Mouse (Mus musculus): ENCODE measurements around the gene Trpv1. TPM values are rescaled to one million over a fixed set of nuclear protein-coding genes. Genes with fewer than 3 reads are reported as not detected.

The Trpv1 gene
- polyA plus RNA-seq (2014; fragmentation: Nextera tagmentation; extraction: Ambion mirVana) = 0.13 TPM in 1 of 2 replicates, not detected in the other

- Histone ChIP-seq H3K4me1 (replicated peaks; ENCODE audit: control insufficient read depth, insufficient read depth, low read length) (no peaks in the 10 kb centered on the region), H3K4me2 (replicated peaks; ENCODE audit: low read depth, low read length) (no peak within 1 kb of the TSS), H3K36me3 (ENCODE audit: control insufficient read depth, insufficient read depth, low read length) (no peaks in the 10 kb centered on the region), H3K9me3 (ENCODE audit: control insufficient read depth, low read length) (no peaks in the 10 kb centered on the region), H3K27ac (ENCODE audit: low read depth, low read length) (no peak within 1 kb of the TSS), H3K27me3 (ENCODE audit: control insufficient read depth, insufficient read depth, low read length) (no peaks in the 10 kb centered on the region), H3K9ac (ENCODE audit: low read depth, low read length) (no peak within 1 kb of the TSS), H3K4me3 (ENCODE audit: low read depth, low read length) (no peak within 1 kb of the TSS)
- no peak for ATAC-seq (ENCODE audit: low FRiP score)
- WGBS = 87% methylated on average over 5 of the region's 5 CpGs
- no peak for DNase-seq (ENCODE audit: low spot score)
These were observed at the start of gene Trpv1 for GRCm38 (mm10) chr11:73233992-73234391. Gene Trpv1 (plus strand): TSS chr11:73234292.

- 0 out of 2 replicates have a peak, but pooled peaks cover 2% of the 10 kb centered on the region for H3K36me3 ChIP-seq (ENCODE audit: control insufficient read depth, insufficient read depth, low read length)
- 93% methylated on average over 10 of the region's 10 CpGs for WGBS
- DNase-seq (ENCODE audit: low spot score) = no peak
- H3K27ac ChIP-seq (ENCODE audit: low read depth, low read length) = no peak overlapping the region
- ATAC-seq (ENCODE audit: low FRiP score) = no peak
- no peaks in the 10 kb centered on the region for H3K4me1 ChIP-seq (replicated peaks; ENCODE audit: control insufficient read depth, insufficient read depth, low read length)
- H3K9ac ChIP-seq (ENCODE audit: low read depth, low read length) = no peak overlapping the region
- no peaks in the 10 kb centered on the region for H3K9me3 ChIP-seq (ENCODE audit: control insufficient read depth, low read length)
- no peak overlapping the region for H3K4me3 ChIP-seq (ENCODE audit: low read depth, low read length)
- no peaks in the 10 kb centered on the region for H3K27me3 ChIP-seq (ENCODE audit: control insufficient read depth, insufficient read depth, low read length)
- no peak overlapping the region for H3K4me2 ChIP-seq (replicated peaks; ENCODE audit: low read depth, low read length)
These were observed 48.0 kb upstream of the Trpv1 start for GRCm38 (mm10) chr11:73185872-73186615.

GRCm38 (mm10) chr11:73187231-73187630 lies 46.9 kb upstream of the Trpv1 start:
- H3K9ac ChIP-seq (ENCODE audit: low read depth, low read length) = no peak overlapping the region
- 0 out of 2 replicates have a peak, but pooled peaks cover 2% of the 10 kb centered on the region for H3K36me3 ChIP-seq (ENCODE audit: control insufficient read depth, insufficient read depth, low read length)
- H3K4me3 ChIP-seq (ENCODE audit: low read depth, low read length) = no peak overlapping the region
- no peaks in the 10 kb centered on the region for H3K27me3 ChIP-seq (ENCODE audit: control insufficient read depth, insufficient read depth, low read length)
- no peak overlapping the region for H3K27ac ChIP-seq (ENCODE audit: low read depth, low read length)
- no peak overlapping the region for H3K4me2 ChIP-seq (replicated peaks; ENCODE audit: low read depth, low read length)
- DNase-seq (ENCODE audit: low spot score) (no peak), ATAC-seq (ENCODE audit: low FRiP score) (no peak)
- 84% methylated on average over 6 of the region's 6 CpGs for WGBS
- H3K4me1 ChIP-seq (replicated peaks; ENCODE audit: control insufficient read depth, insufficient read depth, low read length) = no peaks in the 10 kb centered on the region
- H3K9me3 ChIP-seq (ENCODE audit: control insufficient read depth, low read length) = no peaks in the 10 kb centered on the region

GRCm38 (mm10) chr11:73193047-73193446 lies 41.0 kb upstream of the Trpv1 start:
- Histone ChIP-seq H3K27me3 (ENCODE audit: control insufficient read depth, insufficient read depth, low read length) (no peaks in the 10 kb centered on the region), H3K27ac (ENCODE audit: low read depth, low read length) (no peak overlapping the region), H3K9ac (ENCODE audit: low read depth, low read length) (no peak overlapping the region), H3K36me3 (ENCODE audit: control insufficient read depth, insufficient read depth, low read length) (no peaks in the 10 kb centered on the region), H3K4me1 (replicated peaks; ENCODE audit: control insufficient read depth, insufficient read depth, low read length) (no peaks in the 10 kb centered on the region), H3K4me2 (replicated peaks; ENCODE audit: low read depth, low read length) (no peak overlapping the region), H3K4me3 (ENCODE audit: low read depth, low read length) (no peak overlapping the region), H3K9me3 (ENCODE audit: control insufficient read depth, low read length) (no peaks in the 10 kb centered on the region)
- ATAC-seq (ENCODE audit: low FRiP score) (no peak), DNase-seq (ENCODE audit: low spot score) (no peak)
- WGBS = 85% methylated on average over 6 of the region's 6 CpGs

GRCm38 (mm10) chr11:73194444-73194843 lies 39.6 kb upstream of the Trpv1 start:
- Histone ChIP-seq H3K4me3 (ENCODE audit: low read depth, low read length) (no peak overlapping the region), H3K9me3 (ENCODE audit: control insufficient read depth, low read length) (no peaks in the 10 kb centered on the region), H3K27ac (ENCODE audit: low read depth, low read length) (no peak overlapping the region), H3K9ac (ENCODE audit: low read depth, low read length) (no peak overlapping the region), H3K27me3 (ENCODE audit: control insufficient read depth, insufficient read depth, low read length) (no peaks in the 10 kb centered on the region), H3K36me3 (ENCODE audit: control insufficient read depth, insufficient read depth, low read length) (no peaks in the 10 kb centered on the region), H3K4me1 (replicated peaks; ENCODE audit: control insufficient read depth, insufficient read depth, low read length) (no peaks in the 10 kb centered on the region), H3K4me2 (replicated peaks; ENCODE audit: low read depth, low read length) (no peak overlapping the region)
- DNase-seq (ENCODE audit: low spot score) (no peak), ATAC-seq (ENCODE audit: low FRiP score) (no peak)
- 85% methylated on average over 2 of the region's 2 CpGs for WGBS

- H3K4me2 ChIP-seq (replicated peaks; ENCODE audit: low read depth, low read length) = peak overlapping the region; percentile 92
- H3K27ac ChIP-seq (ENCODE audit: low read depth, low read length) = no peak overlapping the region
- peak overlapping the region; percentile 65 for H3K9ac ChIP-seq (ENCODE audit: low read depth, low read length)
- peak overlapping the region; percentile 60 for H3K4me3 ChIP-seq (ENCODE audit: low read depth, low read length)
- DNase-seq (ENCODE audit: low spot score) (no peak), ATAC-seq (ENCODE audit: low FRiP score) (no peak)
- 13% methylated on average over 1 of the region's 1 CpGs for WGBS
- H3K9me3 ChIP-seq (ENCODE audit: control insufficient read depth, low read length) = no peaks in the 10 kb centered on the region
- H3K4me1 ChIP-seq (replicated peaks; ENCODE audit: control insufficient read depth, insufficient read depth, low read length) = no peaks in the 10 kb centered on the region
- no peaks in the 10 kb centered on the region for H3K27me3 ChIP-seq (ENCODE audit: control insufficient read depth, insufficient read depth, low read length)
- no peaks in the 10 kb centered on the region for H3K36me3 ChIP-seq (ENCODE audit: control insufficient read depth, insufficient read depth, low read length)
These were observed 35.9 kb upstream of the Trpv1 start for GRCm38 (mm10) chr11:73198190-73198589.

GRCm38 (mm10) chr11:73198603-73199229 lies 35.4 kb upstream of the Trpv1 start, which contains the start of gene Ctns:
Gene Ctns (minus strand): TSS chr11:73199042.
- no peak for DNase-seq (ENCODE audit: low spot score)
- Histone ChIP-seq H3K4me2 (replicated peaks; ENCODE audit: low read depth, low read length) (peak within 1 kb of the TSS; percentile 92), H3K4me1 (replicated peaks; ENCODE audit: control insufficient read depth, insufficient read depth, low read length) (no peaks in the 10 kb centered on the region), H3K27ac (ENCODE audit: low read depth, low read length) (0 out of 2 replicates have a peak within 1 kb of the TSS, but pooled peaks have one; percentile 11), H3K27me3 (ENCODE audit: control insufficient read depth, insufficient read depth, low read length) (no peaks in the 10 kb centered on the region), H3K4me3 (ENCODE audit: low read depth, low read length) (peak within 1 kb of the TSS; percentile 60), H3K36me3 (ENCODE audit: control insufficient read depth, insufficient read depth, low read length) (no peaks in the 10 kb centered on the region), H3K9ac (ENCODE audit: low read depth, low read length) (peak within 1 kb of the TSS; percentile 65), H3K9me3 (ENCODE audit: control insufficient read depth, low read length) (no peaks in the 10 kb centered on the region)
- ATAC-seq (ENCODE audit: low FRiP score) = peak; percentile 95
- 2% methylated on average over 22 of the region's 22 CpGs for WGBS

GRCm38 (mm10) chr11:73199230-73199712 lies 34.8 kb upstream of the Trpv1 start, which contains the start of gene Shpk:
Gene Shpk (plus strand): TSS chr11:73199460.
- Histone ChIP-seq H3K27ac (ENCODE audit: low read depth, low read length) (0 out of 2 replicates have a peak within 1 kb of the TSS, but pooled peaks have one; percentile 11), H3K27me3 (ENCODE audit: control insufficient read depth, insufficient read depth, low read length) (no peaks in the 10 kb centered on the region), H3K4me1 (replicated peaks; ENCODE audit: control insufficient read depth, insufficient read depth, low read length) (no peaks in the 10 kb centered on the region), H3K4me2 (replicated peaks; ENCODE audit: low read depth, low read length) (peak within 1 kb of the TSS; percentile 92), H3K4me3 (ENCODE audit: low read depth, low read length) (peak within 1 kb of the TSS; percentile 60), H3K36me3 (ENCODE audit: control insufficient read depth, insufficient read depth, low read length) (no peaks in the 10 kb centered on the region), H3K9ac (ENCODE audit: low read depth, low read length) (peak within 1 kb of the TSS; percentile 65), H3K9me3 (ENCODE audit: control insufficient read depth, low read length) (no peaks in the 10 kb centered on the region)
- DNase-seq (ENCODE audit: low spot score) = peak; percentile 94
- WGBS = 0% methylated on average over 28 of the region's 32 CpGs
- peak; percentile 99 for ATAC-seq (ENCODE audit: low FRiP score)

Measured in hindbrain, embryonic 11.5 days (tissue).